Mouse (Mus musculus): ENCODE results near the gene Traf2.

Gene Traf2

GRCm38 (mm10) chr2:25492988-25493387 lies 53.8 kb downstream of the Traf2 start:
- DNase-seq, result no peak

- DNase-seq, result no peak
Measured at GRCm38 (mm10) chr2:25488671-25489068, 58.1 kb downstream of the Traf2 start.

GRCm38 (mm10) chr2:25487965-25488670 lies 58.6 kb downstream of the Traf2 start:
- no peak for DNase-seq

DNA sequence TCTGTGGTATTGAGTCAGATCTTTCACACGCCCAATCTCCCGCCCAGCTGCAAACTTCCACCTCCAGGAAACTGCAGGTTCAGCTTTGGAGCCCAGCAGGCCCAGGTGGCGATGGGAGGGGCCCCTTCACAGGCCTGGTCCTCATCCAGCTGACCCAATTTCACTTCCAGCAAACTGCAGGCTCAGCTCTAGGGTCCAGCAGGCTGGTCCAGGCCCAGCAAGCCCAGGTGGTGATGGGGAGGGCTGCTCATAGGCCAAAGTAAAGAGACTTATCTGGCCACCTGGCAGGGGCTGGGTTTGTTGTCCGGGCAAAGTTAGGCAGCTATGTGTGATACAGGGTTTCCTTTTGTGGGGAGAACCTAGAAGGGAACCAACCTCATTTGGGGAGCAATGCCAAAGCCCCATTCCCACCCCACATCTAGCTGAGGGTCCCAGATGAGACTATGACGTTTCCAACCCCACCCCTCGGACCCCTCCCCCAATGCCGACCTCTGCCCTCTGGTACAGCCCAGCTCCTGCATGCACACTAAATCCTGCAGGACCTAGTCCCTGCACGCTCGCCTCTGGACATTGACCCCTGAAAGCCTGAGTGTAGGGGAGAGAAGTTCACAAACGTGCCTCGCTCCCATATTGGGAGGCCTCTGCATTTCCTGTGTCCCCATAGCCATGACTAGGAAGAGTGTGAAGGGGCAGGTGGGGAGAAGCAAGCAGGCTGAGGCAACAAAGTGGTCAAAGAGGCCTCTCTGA lies 61.7 kb downstream of the Traf2 start:
- peak; percentile 66 for DNase-seq

- DNase-seq, result peak; percentile 85
Measured at GRCm38 (mm10) chr2:25482969-25483368, 63.8 kb downstream of the Traf2 start.

DNA sequence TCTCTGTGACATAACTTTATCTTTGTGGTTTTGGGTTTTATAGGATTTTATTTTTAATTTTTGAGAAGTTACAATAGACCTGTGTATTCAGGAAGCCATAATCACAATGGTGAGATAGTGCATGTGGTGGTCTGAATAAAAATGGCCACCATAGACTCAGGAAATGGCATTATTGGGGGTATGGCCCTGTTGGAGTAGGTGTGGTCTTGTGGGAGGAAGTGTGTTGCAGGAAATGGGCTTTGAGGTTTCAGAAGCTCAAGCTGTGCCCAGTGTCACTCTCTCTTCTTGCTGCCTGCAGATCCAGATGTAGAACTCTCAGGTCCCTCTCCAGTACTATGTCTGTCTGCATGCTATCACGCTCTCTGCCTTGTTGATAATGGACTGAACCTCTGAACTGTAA lies 66.2 kb downstream of the Traf2 start:
- DNase-seq, result no peak

DNA sequence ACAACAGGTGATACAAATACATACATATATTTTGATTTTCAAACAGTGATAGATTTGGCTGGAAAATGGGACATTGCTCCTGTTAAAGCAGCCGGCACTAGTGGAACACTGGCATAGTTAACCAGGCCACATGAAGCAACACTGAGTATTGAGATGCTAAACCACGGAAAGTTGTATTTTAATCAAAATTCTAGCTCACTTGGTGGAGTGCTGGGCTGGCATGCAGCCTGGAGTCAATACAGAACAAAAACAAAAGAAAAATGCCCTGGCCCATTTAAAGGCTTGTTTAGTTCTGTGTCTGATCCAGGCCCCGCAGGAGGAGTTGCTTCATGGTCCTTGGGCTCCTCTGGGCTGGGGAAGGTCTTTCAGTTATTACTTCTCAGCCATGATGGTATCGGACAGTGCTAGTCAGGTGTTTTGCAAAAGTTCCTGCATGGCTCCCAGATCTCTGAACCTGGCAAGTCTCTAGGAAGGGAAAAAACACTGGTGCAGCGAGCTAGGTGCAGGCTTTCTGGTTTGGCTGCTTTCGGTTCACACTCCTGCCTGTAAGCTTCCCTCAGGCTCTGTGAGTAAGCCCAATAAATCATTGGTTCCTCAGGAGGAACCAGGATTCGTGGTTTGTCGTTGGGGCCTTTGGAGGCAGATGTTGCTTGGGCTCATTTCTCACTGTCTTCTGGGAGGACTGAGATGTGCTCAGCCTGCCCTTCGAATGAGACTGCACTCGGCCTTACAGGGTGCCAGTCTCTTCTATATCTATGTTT lies 67.0 kb downstream of the Traf2 start:
- no peak for DNase-seq

DNA sequence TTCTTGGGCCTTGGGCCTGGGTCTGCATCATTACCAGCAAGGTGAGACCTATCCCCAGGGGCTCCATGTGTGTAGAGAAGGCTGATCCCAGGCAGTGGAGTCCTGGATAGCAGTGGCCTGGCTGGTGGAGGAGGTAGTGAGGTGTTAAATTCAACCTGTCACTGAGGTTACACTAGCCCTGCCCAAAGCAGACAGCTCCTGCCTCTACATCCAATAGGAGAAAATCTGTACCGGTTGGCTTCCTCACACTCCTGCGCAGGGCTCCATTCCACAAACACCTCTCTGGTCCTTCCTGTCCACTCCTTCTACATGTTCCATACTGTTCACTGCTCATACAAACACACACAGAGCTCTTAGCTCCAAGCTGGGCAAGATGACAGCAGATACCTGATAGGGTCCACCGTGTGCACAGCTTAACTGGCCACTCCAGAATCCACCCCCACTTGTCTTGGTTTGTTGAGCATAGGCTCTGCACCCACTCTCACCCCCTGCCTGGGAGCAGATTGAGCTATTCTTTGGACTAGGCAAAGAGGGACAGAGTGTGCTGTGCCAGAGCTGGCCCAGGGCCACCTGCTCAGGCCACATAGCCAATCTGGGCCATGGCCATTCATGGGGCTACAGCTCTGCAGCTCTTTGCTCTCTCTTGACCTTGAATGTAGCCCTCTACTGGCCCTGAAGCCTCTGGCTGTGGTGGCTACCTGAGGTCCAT lies 68.6 kb downstream of the Traf2 start:
- DNase-seq, result no peak

GRCm38 (mm10) chr2:25477541-25477940 lies 69.2 kb downstream of the Traf2 start:
- no peak for DNase-seq

- no peak for DNase-seq
Measured at GRCm38 (mm10) chr2:25472550-25472949, 74.2 kb downstream of the Traf2 start.

GRCm38 (mm10) chr2:25469969-25470368 lies 76.8 kb downstream of the Traf2 start, which contains the start of gene Ptgds:
TSS of gene Ptgds (minus strand) at chr2:25470046.
- DNase-seq, result no peak

DNA sequence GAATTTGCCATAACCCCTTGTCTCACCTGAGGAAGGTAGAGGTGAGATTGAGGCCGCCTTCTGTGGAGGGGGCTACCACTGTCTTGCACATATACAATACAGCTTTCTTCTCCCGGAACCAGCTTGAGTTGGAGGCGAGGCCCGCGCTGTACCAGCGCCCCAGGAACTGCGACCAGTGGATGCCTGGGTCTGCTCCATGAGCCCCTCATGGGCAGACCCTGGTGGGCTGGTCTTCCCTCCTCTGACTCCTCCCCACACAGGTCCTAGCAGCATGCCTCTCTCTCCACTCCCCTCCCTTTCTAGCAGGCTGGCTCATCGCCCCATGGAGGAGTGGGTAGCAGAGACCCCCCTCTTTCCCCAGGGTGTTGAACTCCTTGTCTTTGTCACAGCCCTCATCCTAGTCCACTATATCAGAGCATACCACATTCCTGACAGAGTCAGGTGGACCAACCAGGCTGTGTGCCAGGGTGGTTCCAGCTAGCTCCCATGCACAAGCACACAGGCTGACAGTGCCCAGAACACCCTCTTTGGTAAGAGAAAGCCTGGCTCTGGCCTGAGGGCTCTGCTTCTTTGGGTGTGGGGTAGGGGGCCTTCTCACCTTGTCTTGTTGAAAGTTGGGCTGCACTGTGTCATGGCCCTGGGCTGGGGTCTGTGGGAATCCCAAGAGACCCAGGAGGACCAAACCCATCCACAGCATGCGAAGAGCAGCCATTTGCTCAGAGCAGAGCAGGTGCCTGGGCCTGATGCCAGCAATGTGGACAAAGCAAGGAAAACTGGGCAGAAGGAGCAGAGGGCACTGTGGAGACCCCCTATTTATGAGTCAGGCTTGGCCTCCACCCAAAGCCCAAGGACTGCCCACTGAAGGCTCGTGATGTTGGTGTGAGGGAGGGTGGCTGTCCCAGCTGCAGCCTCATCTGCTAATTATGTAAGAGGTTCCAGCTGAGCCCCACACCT lies 77.5 kb downstream of the Traf2 start:
- no peak for DNase-seq
